Mouse (Mus musculus) thymus, postnatal 0 days (tissue): ENCODE data around the gene Nr4a1. TPM values are rescaled to one million over a fixed set of nuclear protein-coding genes. Genes with fewer than 3 reads are reported as not detected.

Experiments used
- DNase-seq: peaks from one replicate; pipeline ENCODE4 v3.0.0-alpha.2; 2015; ENCODE audit warnings: low spot score
- polyA plus RNA-seq: library from polyadenylated mRNA; unstranded; fragments of >200 nt; fragmentation: Nextera tagmentation; extraction: Ambion mirVana; gene quantifications from 2 replicates; pipeline ENCODE4 v1.2.1, GENCODE M21; 2015

Gene Nr4a1
- polyA plus RNA-seq = 24.4 and 27.4 TPM in 2 replicates

GRCm38 (mm10) chr15:101253886-101254795, at the start of gene Nr4a1:
Gene Nr4a1 (plus strand): TSS chr15:101254269.
- DNase-seq = peak; percentile 82

GRCm38 (mm10) chr15:101204781-101205180, 49.3 kb upstream of the Nr4a1 start:
- DNase-seq = no peak

- DNase-seq = peak; percentile 84
These were observed 43.8 kb upstream of the Nr4a1 start for GRCm38 (mm10) chr15:101210228-101210627.

- DNase-seq = no peak
These were observed 43.0 kb upstream of the Nr4a1 start for GRCm38 (mm10) chr15:101210998-101211613.

- DNase-seq = no peak
These were observed 41.6 kb upstream of the Nr4a1 start for GRCm38 (mm10) chr15:101212435-101212834.

- no peak for DNase-seq
These were observed 38.9 kb upstream of the Nr4a1 start for GRCm38 (mm10) chr15:101215136-101215535.

GRCm38 (mm10) chr15:101216036-101216435, 38.0 kb upstream of the Nr4a1 start:
- DNase-seq = no peak

- no peak for DNase-seq
These were observed 33.2 kb upstream of the Nr4a1 start for GRCm38 (mm10) chr15:101220905-101221297.

GRCm38 (mm10) chr15:101221298-101222104, 32.6 kb upstream of the Nr4a1 start:
- DNase-seq = peak; percentile 53

- DNase-seq = no peak
These were observed 31.1 kb upstream of the Nr4a1 start for GRCm38 (mm10) chr15:101222897-101223482.

- no peak for DNase-seq
These were observed 30.5 kb upstream of the Nr4a1 start for GRCm38 (mm10) chr15:101223596-101223995.

GRCm38 (mm10) chr15:101224006-101224906, 29.8 kb upstream of the Nr4a1 start, which contains the start of gene Grasp:
Gene Grasp (plus strand): TSS chr15:101224188.
- DNase-seq = peak; percentile 75

GRCm38 (mm10) chr15:101224977-101225376, 29.1 kb upstream of the Nr4a1 start:
- DNase-seq = no peak

- DNase-seq = peak; percentile 37
These were observed 26.1 kb upstream of the Nr4a1 start for GRCm38 (mm10) chr15:101227971-101228370.

GRCm38 (mm10) chr15:101228866-101229590, 25.0 kb upstream of the Nr4a1 start:
- DNase-seq = no peak

GRCm38 (mm10) chr15:101230503-101230902, 23.6 kb upstream of the Nr4a1 start:
- no peak for DNase-seq

- no peak for DNase-seq
These were observed 22.9 kb upstream of the Nr4a1 start for GRCm38 (mm10) chr15:101230995-101231647.

- DNase-seq = no peak
These were observed 22.4 kb upstream of the Nr4a1 start for GRCm38 (mm10) chr15:101231648-101232180.

- DNase-seq = peak; percentile 63
These were observed 21.5 kb upstream of the Nr4a1 start for GRCm38 (mm10) chr15:101232607-101233006.
